Mouse (Mus musculus) liver, adult 2 months (tissue): ENCODE measurements around the gene Iffo2. TPM values are rescaled to one million over a fixed set of nuclear protein-coding genes. Genes with fewer than 3 reads are reported as not detected.
A peak's percentile ranks its signal among the peaks of the same experiment; 100 is the strongest.

Experiments
- DNase-seq: peaks from one replicate; pipeline ENCODE4 v3.0.0-alpha.2; 2011; ENCODE audit warnings: low read depth, low spot score; ENCODE audit errors: extremely low read depth
- H3K27ac ChIP-seq: fragments of 200-500 bp; replicated peaks from 2 replicates; pipeline ENCODE4 v1.5.1; 2012; ENCODE audit warnings: low read depth, mild to moderate bottlenecking, control low read depth, inconsistent platforms, low read length; ENCODE audit not compliant: insufficient read depth
- H3K27me3 ChIP-seq: fragments of 200-500 bp; 2 replicates; pipeline ENCODE4 v1.6.1; 2012; ENCODE audit warnings: mild to moderate bottlenecking, moderate library complexity, low read length, inconsistent platforms; ENCODE audit not compliant: control insufficient read depth, insufficient read depth
- H3K36me3 ChIP-seq: fragments of 200-500 bp; 2 replicates; pipeline ENCODE4 v1.6.1; 2012; ENCODE audit warnings: low read length, inconsistent platforms; ENCODE audit not compliant: control insufficient read depth, insufficient read depth
- H3K4me1 ChIP-seq: fragments of 200-500 bp; 2 replicates; pipeline ENCODE4 v1.6.1; 2011; ENCODE audit warnings: low read length; ENCODE audit not compliant: control insufficient read depth, insufficient read depth
- H3K4me3 ChIP-seq: fragments of 200-500 bp; 2 replicates; pipeline ENCODE4 v1.5.1; 2011; ENCODE audit warnings: low read depth, mild to moderate bottlenecking, control low read depth, low read length, moderate library complexity; ENCODE audit not compliant: insufficient read depth
- H3K79me2 ChIP-seq: fragments of 200-500 bp; 2 replicates; pipeline ENCODE4 v1.6.1; 2012; ENCODE audit warnings: inconsistent platforms, mild to moderate bottlenecking, low read length, moderate library complexity; ENCODE audit not compliant: control insufficient read depth, insufficient read depth
- H3K9ac ChIP-seq: fragments of 200-500 bp; 2 replicates; pipeline ENCODE4 v1.6.1; 2012; ENCODE audit warnings: low read depth, mild to moderate bottlenecking, control low read depth, inconsistent platforms, low read length
- CTCF ChIP-seq: fragments of 200-500 bp; IDR thresholded peaks from 2 replicates; pipeline ENCODE4 v1.5.1; 2011; ENCODE audit warnings: low read depth, low read length, control low read depth
- POLR2A ChIP-seq: fragments of 200-500 bp; IDR thresholded peaks from 2 replicates; pipeline ENCODE4 v1.6.1; 2011; ENCODE audit warnings: low read length, control low read depth; ENCODE audit not compliant: insufficient read depth; ENCODE audit errors: extremely low read depth
- WGBS: fragments of 180-500 bp; shearing (Covaris S2); methylation state at CpG from one replicate; pipeline ENCODE4 v1.1.7; 2018; 5-methylcytosine and 5-hydroxymethylcytosine counted together
- polyA plus RNA-seq: library from polyadenylated mRNA; depleted of rRNA; stranded (reverse); fragments of >200 nt; gene quantifications from 2 replicates; pipeline ENCODE4 v1.2.3, GENCODE M21; 2012; rRNA removed
- total RNA-seq: library from RNA; depleted of rRNA; stranded (reverse); fragments of >200 nt; gene quantifications from 2 replicates; pipeline ENCODE4 v1.2.3, GENCODE M21; 2014; rRNA removed

Iffo2 gene
- total and polyA plus RNA-seq, 2 experiments: 4.3 to 7.0 TPM

DNA sequence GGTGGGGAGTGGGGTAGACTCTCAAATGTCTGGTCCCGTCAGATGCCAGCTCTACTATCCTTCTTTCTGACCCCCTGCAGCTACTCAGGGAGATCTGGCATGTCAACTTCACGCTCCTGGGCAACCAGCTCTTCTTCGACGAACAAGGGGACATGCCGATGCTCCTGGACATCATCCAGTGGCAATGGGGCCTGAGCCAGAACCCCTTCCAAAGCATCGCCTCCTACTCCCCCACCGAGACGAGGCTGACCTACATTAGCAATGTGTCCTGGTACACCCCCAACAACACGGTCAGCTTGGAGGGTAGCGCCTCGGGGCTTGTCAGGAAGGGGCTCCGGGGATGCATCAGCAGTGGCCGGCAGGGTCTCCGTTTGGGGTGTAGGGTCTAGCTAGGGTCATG is 131.5 kb downstream of the Iffo2 start:
- Histone ChIP-seq H3K27ac (no peak overlapping the region), H3K36me3 (no peaks in the 10 kb centered on the region), H3K27me3 (no peaks in the 10 kb centered on the region), H3K79me2 (no peaks in the 10 kb centered on the region), H3K9ac (no peak overlapping the region), H3K4me3 (no peak overlapping the region), H3K4me1 (no peaks in the 10 kb centered on the region)
- no peak for DNase-seq
- WGBS: 88% methylated on average over 14 of the region's 14 CpGs
- TF ChIP-seq CTCF (no peak), POLR2A (no peak)

DNA sequence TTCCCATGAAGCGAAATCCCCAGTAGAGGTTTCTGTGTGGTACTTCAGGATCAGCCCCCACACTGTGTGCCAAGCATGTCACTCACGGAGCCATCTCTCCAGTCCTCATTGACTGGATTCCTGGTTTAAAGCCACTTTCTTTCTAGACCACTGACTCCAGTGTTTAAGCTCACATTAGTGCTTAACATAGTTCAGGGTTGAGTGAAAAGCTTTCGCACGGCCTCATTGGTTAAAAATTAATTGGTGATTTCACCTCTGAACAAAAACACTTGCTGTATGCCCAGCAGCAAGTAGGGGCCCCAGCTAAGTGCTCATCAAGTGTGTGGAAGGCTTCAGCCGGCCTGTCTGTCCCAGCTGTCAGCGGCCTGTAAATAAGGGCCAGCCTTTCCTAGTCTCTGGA is 137.3 kb downstream of the Iffo2 start:
- no peaks in the 10 kb centered on the region for H3K4me1 ChIP-seq
- H3K4me3 ChIP-seq: no peak overlapping the region
- H3K36me3 ChIP-seq: no peaks in the 10 kb centered on the region
- TF ChIP-seq CTCF: no peak
- peak; percentile 51 for DNase-seq
- H3K27me3 ChIP-seq: no peaks in the 10 kb centered on the region
- no peaks in the 10 kb centered on the region for H3K79me2 ChIP-seq
- no peak overlapping the region for H3K27ac ChIP-seq
- 55% methylated on average over 6 of the region's 6 CpGs for WGBS
- H3K9ac ChIP-seq: no peak overlapping the region

DNA sequence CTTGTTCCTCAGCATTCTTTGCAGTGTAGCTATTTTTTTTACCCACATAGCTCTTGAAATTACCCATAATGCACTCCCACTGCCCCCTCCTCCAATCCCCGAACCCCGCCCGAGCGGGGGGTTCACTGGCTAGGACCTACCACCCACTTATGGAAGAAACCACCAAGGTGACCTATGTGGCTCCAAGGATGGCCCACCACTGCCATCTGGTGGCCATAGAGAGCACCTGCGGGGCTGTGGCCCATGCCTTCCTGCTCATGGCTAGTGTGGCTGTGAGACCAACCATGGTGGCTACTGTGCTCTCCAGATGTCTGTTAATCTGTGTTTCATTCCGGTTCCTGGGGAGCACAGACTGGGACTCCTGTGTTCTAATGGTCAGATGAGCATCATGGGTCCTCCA is 139.5 kb downstream of the Iffo2 start:
- Histone ChIP-seq H3K9ac (no peak overlapping the region), H3K79me2 (no peaks in the 10 kb centered on the region), H3K27ac (no peak overlapping the region), H3K36me3 (no peaks in the 10 kb centered on the region), H3K4me3 (no peak overlapping the region), H3K27me3 (no peaks in the 10 kb centered on the region), H3K4me1 (no peaks in the 10 kb centered on the region)
- peak; percentile 37 for DNase-seq
- TF ChIP-seq POLR2A (no peak), CTCF (peak; percentile 99)
- WGBS: 5% methylated on average over 6 of the region's 6 CpGs

Other genes starting within 250 kb of the Iffo2 start
- gene Pqlc2, start 219.8 kb upstream of the Iffo2 start, total RNA-seq: 6.1 and 13.0 TPM in 2 replicates
- 37.2 and 42.8 TPM in 2 replicates for gene Pqlc2, start 219.8 kb upstream of the Iffo2 start, polyA plus RNA-seq
- 142 and 183 TPM in 2 replicates for gene Akr7a5, start 219.8 kb upstream of the Iffo2 start, total RNA-seq
- 144 and 155 TPM in 2 replicates for gene Akr7a5, start 219.8 kb upstream of the Iffo2 start, polyA plus RNA-seq
- 26.0 and 27.9 TPM in 2 replicates for gene Mrto4, start 178.0 kb upstream of the Iffo2 start, total RNA-seq
- gene Mrto4, start 178.0 kb upstream of the Iffo2 start, polyA plus RNA-seq: 17.2 and 22.8 TPM in 2 replicates
- gene Emc1, start 178.0 kb upstream of the Iffo2 start, total RNA-seq: 23.0 and 23.6 TPM in 2 replicates
- gene Emc1, start 178.0 kb upstream of the Iffo2 start, polyA plus RNA-seq: 22.2 and 22.3 TPM in 2 replicates
- gene Ubr4, start 177.9 kb upstream of the Iffo2 start, total RNA-seq: 56.7 and 94.2 TPM in 2 replicates
- gene Ubr4, start 177.9 kb upstream of the Iffo2 start, polyA plus RNA-seq: 109 and 149 TPM in 2 replicates
- 0.09 and 0.27 TPM in 2 replicates for gene Gm21969, start 72.6 kb downstream of the Iffo2 start, total RNA-seq
- gene Gm21969, start 72.6 kb downstream of the Iffo2 start, polyA plus RNA-seq: 0.11 and 0.14 TPM in 2 replicates
- 288 and 375 TPM in 2 replicates for gene Aldh4a1, start 92.3 kb downstream of the Iffo2 start, total RNA-seq
- 557 and 601 TPM in 2 replicates for gene Aldh4a1, start 92.3 kb downstream of the Iffo2 start, polyA plus RNA-seq
- gene Tas1r2, start 123.0 kb downstream of the Iffo2 start, total RNA-seq: not detected in 2 replicates
- 0.05 TPM in 1 of 2 replicates, not detected in the other for gene Tas1r2, start 123.0 kb downstream of the Iffo2 start, polyA plus RNA-seq